Mouse (Mus musculus): ENCODE measurements around the gene Ripk4.

- TF ChIP-seq CTCF (IDR thresholded peaks at IDR 0.05; ENCODE audit: low read depth, low read length) (no peak), POLR2AphosphoS5 (IDR thresholded peaks at IDR 0.05; ENCODE audit: insufficient replicate concordance, low read depth, low read length) (no peak), GATA1 (IDR thresholded peaks at IDR 0.05; ENCODE audit: borderline replicate concordance, low read length) (no peak)
Measured at GRCm38 (mm10) chr16:97752316-97752941, 11.2 kb downstream of the Ripk4 start.
